Mouse (Mus musculus) CH12.LX (cell line): ENCODE measurements at regions not wholly inside any gene's neighbourhood (a gene's known extent, or its start where the extent isn't known, plus 50 kb on each side); places are given as distances from the start of the nearest gene placed in this dataset.

Experiments used
- DNase-seq: peaks from one replicate; pipeline ENCODE4 v3.0.0-alpha.2; 2013; ENCODE audit errors: extremely low read depth
- H3K27ac ChIP-seq: 2 replicates; pipeline ENCODE4 v1.5.1; 2012; ENCODE audit warnings: low read depth, mild to moderate bottlenecking, control low read depth, moderate library complexity; ENCODE audit not compliant: insufficient read depth
- H3K27me3 ChIP-seq: replicated peaks from 2 replicates; pipeline ENCODE3; 2012; ENCODE audit warnings: inconsistent platforms
- H3K36me3 ChIP-seq, 2 experiments: replicated peaks in 1 of 2; 2 replicates each; pipeline versions ENCODE3 to v1.6.1; 2012; ENCODE audit warnings: inconsistent platforms in 1 of 2, low read length in 1 of 2, mild to moderate bottlenecking in 1 of 2, mixed read lengths in 1 of 2, moderate library complexity in 1 of 2; ENCODE audit not compliant: control insufficient read depth in 1 of 2, insufficient read depth in 1 of 2
- H3K4me1 ChIP-seq, 2 experiments: 2 replicates each; pipeline ENCODE4 v1.6.1; 2012; ENCODE audit warnings: inconsistent platforms in 1 of 2, moderate library complexity in 1 of 2; ENCODE audit not compliant: insufficient read depth in 2 of 2, control insufficient read depth in 1 of 2
- H3K4me2 ChIP-seq: 2 replicates; pipeline ENCODE4 v1.6.1; 2012; ENCODE audit warnings: low read depth, mild to moderate bottlenecking, control low read depth; ENCODE audit not compliant: poor library complexity, insufficient read depth, severe bottlenecking
- H3K4me3 ChIP-seq, 3 experiments: fragments of 150-350 bp in 1 of 3; sonication (generic) in 1 of 3; replicated peaks in 1 of 3; 2 replicates each; pipeline versions ENCODE3 to v1.5.1; 2011 to 2012; ENCODE audit warnings: low read depth in 2 of 3, low read length in 2 of 3, mild to moderate bottlenecking in 2 of 3, moderate library complexity in 2 of 3, control low read depth in 1 of 3, improper control_type of control experiment in 1 of 3, inconsistent platforms in 1 of 3, mixed read lengths in 1 of 3; ENCODE audit not compliant: poor library complexity in 1 of 3
- H3K79me2 ChIP-seq: replicated peaks from 2 replicates; pipeline ENCODE4 v1.6.1; 2012; ENCODE audit warnings: mild to moderate bottlenecking, moderate library complexity; ENCODE audit not compliant: control insufficient read depth, poor library complexity, insufficient read depth, severe bottlenecking; ENCODE audit errors: extremely low read depth
- H3K9ac ChIP-seq: 2 replicates; pipeline ENCODE4 v1.6.1; 2012; ENCODE audit warnings: low read depth, mild to moderate bottlenecking, control low read depth, moderate library complexity; ENCODE audit not compliant: insufficient read depth
- H3K9me3 ChIP-seq: replicated peaks from 2 replicates; pipeline ENCODE3; 2012; ENCODE audit warnings: low read length, inconsistent platforms, mixed read lengths
- CHD1 ChIP-seq: IDR thresholded peaks from 2 replicates; pipeline ENCODE4 v1.6.1; 2012; ENCODE audit warnings: low read depth, low read length, improper control_type of control experiment, inconsistent platforms
- CTCF ChIP-seq, 2 experiments: IDR thresholded peaks in 1 of 2; conservative IDR thresholded peaks in 1 of 2; 2 replicates each; pipeline ENCODE4 v1.5.1; 2011 to 2012; ENCODE audit warnings: low read depth in 2 of 2, low read length in 2 of 2, improper control_type of control experiment in 1 of 2, inconsistent platforms in 1 of 2, mild to moderate bottlenecking in 1 of 2, moderate library complexity in 1 of 2
- EP300 ChIP-seq: IDR thresholded peaks from 2 replicates; pipeline ENCODE4 v1.6.1; 2011; ENCODE audit warnings: low read length, improper control_type of control experiment
- MAX ChIP-seq: IDR thresholded peaks from 2 replicates; pipeline ENCODE4 v1.6.1; 2011; ENCODE audit warnings: low read length, improper control_type of control experiment
- MYC ChIP-seq: IDR thresholded peaks from 2 replicates; pipeline ENCODE4 v1.6.1; 2011; ENCODE audit warnings: low read depth, mild to moderate bottlenecking, improper control_type of control experiment, low read length
- PAX5 ChIP-seq: IDR thresholded peaks from 2 replicates; pipeline ENCODE4 v1.6.1; 2012; ENCODE audit warnings: low read length, inconsistent platforms, mixed read lengths
- RAD21 ChIP-seq: IDR thresholded peaks from 2 replicates; pipeline ENCODE4 v1.6.1; 2011; ENCODE audit warnings: low read depth, mild to moderate bottlenecking, low read length, improper control_type of control experiment, moderate library complexity
- RCOR1 ChIP-seq: conservative IDR thresholded peaks from 2 replicates; pipeline ENCODE4 v1.6.1; 2012; ENCODE audit warnings: low read depth, mild to moderate bottlenecking, inconsistent platforms, low read length, improper control_type of control experiment
- TBP ChIP-seq: conservative IDR thresholded peaks from 2 replicates; pipeline ENCODE4 v1.6.1; 2011; ENCODE audit warnings: low read depth, low read length, improper control_type of control experiment
- UBTF ChIP-seq: IDR thresholded peaks from 2 replicates; pipeline ENCODE4 v1.6.1; 2012; ENCODE audit warnings: low read depth, mild to moderate bottlenecking, inconsistent platforms, low read length, improper control_type of control experiment, moderate library complexity
- ZNF384 ChIP-seq: IDR thresholded peaks from 2 replicates; pipeline ENCODE4 v1.6.1; 2012; ENCODE audit warnings: low read depth, low read length, improper control_type of control experiment, inconsistent platforms
- dilution Hi-C: fragments of 300-500 bp; cut with MboI; formaldehyde crosslinking; loops from 2 replicates; pipeline ENCODE4 v1.14.3; 2020; ENCODE audit warnings: low sequenced_read_pairs; ENCODE audit not compliant: extremely low pct_unique_long_range_greater_than_20kb, extremely low pct_ligation_motif_present
- in situ Hi-C: fragments of 300-500 bp; cut with MboI; formaldehyde crosslinking; loops from 3 replicates; pipeline ENCODE4 v1.14.3; 2019; ENCODE audit warnings: low sequenced_read_pairs, low pct_ligation_motif_present, low pct_unique_long_range_greater_than_20kb, mixed read lengths

- H3K4me3 ChIP-seq: no peak overlapping the region
- peaks cover 1% of the 10 kb centered on the region for H3K9me3 ChIP-seq
- dilution Hi-C loops (no loop called here), in situ Hi-C loops (no loop called here)
- DNase-seq: peak; percentile 21
- no peaks in the 10 kb centered on the region for H3K27me3 ChIP-seq
- no peaks in the 10 kb centered on the region for H3K36me3 ChIP-seq
- no peak overlapping the region for H3K27ac ChIP-seq
- H3K4me2 ChIP-seq: no peak overlapping the region
- no peak overlapping the region for H3K9ac ChIP-seq
- H3K79me2 ChIP-seq: no peaks in the 10 kb centered on the region
- TF ChIP-seq RAD21: peak; percentile 9
- peak; percentile 23 to 38; a peak in 2 of 4 replicates for TF ChIP-seq CTCF (conservative IDR thresholded peaks at IDR 0.05 in 1 of 2, IDR thresholded peaks at IDR 0.05 in 1 of 2; ENCODE audit: low read depth in 2 of 2, low read length in 2 of 2)
- TF ChIP-seq MAX: no peak
- TF ChIP-seq, all 38 proteins: peak for 2
- H3K4me1 ChIP-seq: no peaks in the 10 kb centered on the region
Observed at GRCm38 (mm10) chr14:36212830-36213229, 118.1 kb downstream of the 4930474N05Rik start.

GRCm38 (mm10) chr14:36245849-36246248 lies 151.1 kb downstream of the 4930474N05Rik start:
- no peaks in the 10 kb centered on the region for H3K4me1 ChIP-seq
- no peaks in the 10 kb centered on the region for H3K27me3 ChIP-seq
- dilution Hi-C loops: no loop called here
- DNase-seq: no peak
- in situ Hi-C loops: no loop called here
- H3K27ac ChIP-seq: no peak overlapping the region
- no peak overlapping the region for H3K9ac ChIP-seq
- no peak overlapping the region for H3K4me2 ChIP-seq
- no peaks in the 10 kb centered on the region for H3K79me2 ChIP-seq
- TF ChIP-seq TBP (no peak), RCOR1 (no peak)
- H3K9me3 ChIP-seq: no peaks in the 10 kb centered on the region
- H3K36me3 ChIP-seq: no peaks in the 10 kb centered on the region
- H3K4me3 ChIP-seq: no peak overlapping the region

GRCm38 (mm10) chr14:36262126-36262525 lies 167.4 kb downstream of the 4930474N05Rik start:
- no peaks in the 10 kb centered on the region for H3K9me3 ChIP-seq
- no peak overlapping the region for H3K4me3 ChIP-seq
- H3K4me2 ChIP-seq: no peak overlapping the region
- H3K4me1 ChIP-seq: no peaks in the 10 kb centered on the region
- no peaks in the 10 kb centered on the region for H3K36me3 ChIP-seq
- no peak overlapping the region for H3K27ac ChIP-seq
- TF ChIP-seq MYC (no peak), RCOR1 (no peak), TBP (no peak), EP300 (no peak), CHD1 (no peak), PAX5 (no peak), ZNF384 (no peak), UBTF (no peak)
- H3K9ac ChIP-seq: no peak overlapping the region
- DNase-seq: no peak
- no peaks in the 10 kb centered on the region for H3K79me2 ChIP-seq
- dilution Hi-C loops: no loop called here
- no peaks in the 10 kb centered on the region for H3K27me3 ChIP-seq
- in situ Hi-C loops: no loop called here
